Mouse (Mus musculus) sigmoid colon, adult 10 weeks (tissue): ENCODE results near the gene Zscan4b. TPM values are rescaled to one million over a fixed set of nuclear protein-coding genes. Genes with fewer than 3 reads are reported as not detected.

Source experiments
- polyA plus RNA-seq: library from polyadenylated mRNA; stranded (reverse); fragments of 350-450 nt; fragmentation: Illumina TruSeq; extraction: RNeasy Lipid Tissue Mini Kit (QIAGEN cat#74804); gene quantifications from one replicate; pipeline ENCODE4 v1.2.3, GENCODE M21; 2014; ENCODE audit warnings: low read depth, low replicate concordance

Zscan4b gene
- polyA plus RNA-seq, result not detected

GRCm38 (mm10) chr7:10904950-10905349 is at the start of gene Zscan4b:
Zscan4b (minus strand) TSS chr7:10905050.

Other genes with a start within 250 kb of the Zscan4b start
- gene Nlrp4b, start 217.3 kb downstream of the Zscan4b start, polyA plus RNA-seq, result not detected
- gene Vmn1r71, start 150.7 kb downstream of the Zscan4b start, polyA plus RNA-seq, result not detected
- gene Zscan4c, start 100.7 kb upstream of the Zscan4b start, polyA plus RNA-seq, result not detected
- not detected for gene Zscan4-ps1, start 164.6 kb upstream of the Zscan4b start, polyA plus RNA-seq